Mouse (Mus musculus) spleen, adult 2 months (tissue): ENCODE measurements around the gene Prrt3.

ENCODE experiments used
- CTCF ChIP-seq: fragments of 200-500 bp; IDR thresholded peaks from 2 replicates; pipeline ENCODE4 v1.5.1; 2011; ENCODE audit warnings: mild to moderate bottlenecking, inconsistent platforms; ENCODE audit not compliant: insufficient read depth, insufficient read length, insufficient replicate concordance; ENCODE audit errors: extremely low read depth
- POLR2A ChIP-seq: fragments of 200-500 bp; IDR thresholded peaks from 2 replicates; pipeline ENCODE4 v1.6.1; 2011; ENCODE audit warnings: low read depth, low read length, inconsistent platforms

- TF ChIP-seq CTCF (no peak), POLR2A (no peak)
Measured at GRCm38 (mm10) chr6:113507130-113507529, 5.4 kb upstream of the Prrt3 start.
